Mouse (Mus musculus): ENCODE data around the gene Hint1. TPM values are rescaled to one million over a fixed set of nuclear protein-coding genes. Genes with fewer than 3 reads are reported as not detected.

The Hint1 gene
- total and polyA plus RNA-seq, 3 experiments = 854 to 1,228 (median 1,034) TPM

GRCm38 (mm10) chr11:54839696-54840095 is 26.5 kb upstream of the Hint1 start:
- no peak overlapping the region for H3K4me2 ChIP-seq (ENCODE audit: insufficient read depth, low read depth, poor library complexity, severe bottlenecking)
- H3K79me2 ChIP-seq (replicated peaks; ENCODE audit: control insufficient read depth, extremely low read depth, insufficient read depth, poor library complexity, severe bottlenecking) = no peaks in the 10 kb centered on the region
- TF ChIP-seq UBTF (IDR thresholded peaks at IDR 0.05; ENCODE audit: low read depth, low read length) = no peak
- TF ChIP-seq CTCF (conservative IDR thresholded peaks at IDR 0.05 in 1 of 2, IDR thresholded peaks at IDR 0.05 in 1 of 2; ENCODE audit: low read depth in 2 of 2, low read length in 2 of 2) = 0 out of 4 replicates have a peak, but pooled peaks of 1 of the 2 experiments have one; percentile 21
- no peak overlapping the region for H3K27ac ChIP-seq (ENCODE audit: insufficient read depth, low read depth)
- H3K9ac ChIP-seq (ENCODE audit: insufficient read depth, low read depth) = no peak overlapping the region
- H3K4me3 ChIP-seq (replicated peaks in 1 of 3; ENCODE audit: low read depth in 2 of 3, low read length in 2 of 3, poor library complexity in 1 of 3) = no peak overlapping the region
- H3K27me3 ChIP-seq (replicated peaks) = no peaks in the 10 kb centered on the region
- in situ Hi-C loops (cut with MboI; ENCODE audit: low pct_ligation_motif_present, low pct_unique_long_range_greater_than_20kb, low sequenced_read_pairs) (no loop called here), dilution Hi-C loops (cut with MboI; ENCODE audit: extremely low pct_ligation_motif_present, extremely low pct_unique_long_range_greater_than_20kb, low sequenced_read_pairs) (no loop called here)
- peaks cover 8 to 36% of the 10 kb centered on the region in 2 experiments for H3K36me3 ChIP-seq (replicated peaks in 1 of 2; ENCODE audit: control insufficient read depth in 1 of 2, insufficient read depth in 1 of 2, low read length in 1 of 2)
- H3K4me1 ChIP-seq (ENCODE audit: control insufficient read depth in 1 of 2, insufficient read depth in 2 of 2) = no peaks in the 10 kb centered on the region
- no peak for DNase-seq (ENCODE audit: extremely low read depth)
- peaks cover 6% of the 10 kb centered on the region for H3K9me3 ChIP-seq (replicated peaks; ENCODE audit: low read length)

- Histone ChIP-seq H3K4me1 (ENCODE audit: control insufficient read depth in 1 of 2, insufficient read depth in 2 of 2) (no peaks in the 10 kb centered on the region), H3K9me3 (replicated peaks; ENCODE audit: low read length) (peaks cover 6% of the 10 kb centered on the region), H3K9ac (ENCODE audit: insufficient read depth, low read depth) (no peak overlapping the region), H3K4me2 (ENCODE audit: insufficient read depth, low read depth, poor library complexity, severe bottlenecking) (no peak overlapping the region), H3K36me3 (replicated peaks in 1 of 2; ENCODE audit: control insufficient read depth in 1 of 2, insufficient read depth in 1 of 2, low read length in 1 of 2) (peaks cover 12 to 47% of the 10 kb centered on the region in 2 experiments), H3K79me2 (replicated peaks; ENCODE audit: control insufficient read depth, extremely low read depth, insufficient read depth, poor library complexity, severe bottlenecking) (no peaks in the 10 kb centered on the region), H3K27ac (ENCODE audit: insufficient read depth, low read depth) (no peak overlapping the region), H3K4me3 (replicated peaks in 1 of 3; ENCODE audit: low read depth in 2 of 3, low read length in 2 of 3, poor library complexity in 1 of 3) (no peak overlapping the region), H3K27me3 (replicated peaks) (no peaks in the 10 kb centered on the region)
- dilution Hi-C loops (cut with MboI; ENCODE audit: extremely low pct_ligation_motif_present, extremely low pct_unique_long_range_greater_than_20kb, low sequenced_read_pairs) (no loop called here), in situ Hi-C loops (cut with MboI; ENCODE audit: low pct_ligation_motif_present, low pct_unique_long_range_greater_than_20kb, low sequenced_read_pairs) (no loop called here)
- TF ChIP-seq NELFE (IDR thresholded peaks at IDR 0.05; ENCODE audit: low read depth, low read length) = no peak
- no peak for TF ChIP-seq TBP (conservative IDR thresholded peaks at IDR 0.05; ENCODE audit: low read depth, low read length)
- DNase-seq (ENCODE audit: extremely low read depth) = no peak
Measured at GRCm38 (mm10) chr11:54840891-54841290, 25.3 kb upstream of the Hint1 start.

GRCm38 (mm10) chr11:54844424-54844823 is 21.8 kb upstream of the Hint1 start:
- dilution Hi-C loops (cut with MboI; ENCODE audit: extremely low pct_ligation_motif_present, extremely low pct_unique_long_range_greater_than_20kb, low sequenced_read_pairs) = no loop called here
- H3K9me3 ChIP-seq (replicated peaks; ENCODE audit: low read length) = peaks cover 6% of the 10 kb centered on the region

GRCm38 (mm10) chr11:54844959-54845358 is 21.2 kb upstream of the Hint1 start:
- Histone ChIP-seq H3K4me3 (replicated peaks in 1 of 3; ENCODE audit: low read depth in 2 of 3, low read length in 2 of 3, poor library complexity in 1 of 3) (no peak overlapping the region), H3K9me3 (replicated peaks; ENCODE audit: low read length) (peaks cover 3% of the 10 kb centered on the region), H3K4me1 (ENCODE audit: control insufficient read depth in 1 of 2, insufficient read depth in 2 of 2) (no peaks in the 10 kb centered on the region), H3K9ac (ENCODE audit: insufficient read depth, low read depth) (no peak overlapping the region), H3K79me2 (replicated peaks; ENCODE audit: control insufficient read depth, extremely low read depth, insufficient read depth, poor library complexity, severe bottlenecking) (no peaks in the 10 kb centered on the region), H3K27me3 (replicated peaks) (no peaks in the 10 kb centered on the region), H3K4me2 (ENCODE audit: insufficient read depth, low read depth, poor library complexity, severe bottlenecking) (no peak overlapping the region), H3K27ac (ENCODE audit: insufficient read depth, low read depth) (no peak overlapping the region), H3K36me3 (replicated peaks in 1 of 2; ENCODE audit: control insufficient read depth in 1 of 2, insufficient read depth in 1 of 2, low read length in 1 of 2) (peaks cover 15 to 65% of the 10 kb centered on the region in 2 experiments)
- in situ Hi-C loops (cut with MboI; ENCODE audit: low pct_ligation_motif_present, low pct_unique_long_range_greater_than_20kb, low sequenced_read_pairs) = no loop called here
- no peak for TF ChIP-seq BHLHE40 (IDR thresholded peaks at IDR 0.05; ENCODE audit: low read depth, low read length)
- no peak for TF ChIP-seq ZNF384 (IDR thresholded peaks at IDR 0.05; ENCODE audit: low read depth, low read length)
- TF ChIP-seq NRF1 (IDR thresholded peaks at IDR 0.05; ENCODE audit: low read depth, low read length) = no peak
- no peak for TF ChIP-seq JUND (conservative IDR thresholded peaks at IDR 0.05; ENCODE audit: low read depth, low read length)
- no peak for TF ChIP-seq ZC3H11A (IDR thresholded peaks at IDR 0.05; ENCODE audit: low read depth, low read length)
- TF ChIP-seq E2F4 (IDR thresholded peaks at IDR 0.05; ENCODE audit: insufficient replicate concordance, low read depth, low read length) = no peak
- TF ChIP-seq KAT2A (IDR thresholded peaks at IDR 0.05; ENCODE audit: insufficient replicate concordance, low read length) = no peak
- TF ChIP-seq USF1 (IDR thresholded peaks at IDR 0.05; ENCODE audit: low read depth, low read length) = no peak
- no peak for TF ChIP-seq IRF4 (IDR thresholded peaks at IDR 0.05; ENCODE audit: low read depth, low read length)
- no peak for TF ChIP-seq PAX5 (IDR thresholded peaks at IDR 0.05; ENCODE audit: low read length)
- TF ChIP-seq ZKSCAN1 (IDR thresholded peaks at IDR 0.05; ENCODE audit: borderline replicate concordance, low read depth, low read length) = no peak
- dilution Hi-C loops (cut with MboI; ENCODE audit: extremely low pct_ligation_motif_present, extremely low pct_unique_long_range_greater_than_20kb, low sequenced_read_pairs) = no loop called here
- DNase-seq (ENCODE audit: extremely low read depth) = no peak

More at GRCm38 (mm10) chr11:54844424-54844823, 21.8 kb upstream of the Hint1 start:
- no peaks in the 10 kb centered on the region for H3K4me1 ChIP-seq (ENCODE audit: control insufficient read depth in 1 of 2, insufficient read depth in 2 of 2)
- H3K4me3 ChIP-seq (replicated peaks in 1 of 3; ENCODE audit: low read depth in 2 of 3, low read length in 2 of 3, poor library complexity in 1 of 3) = no peak overlapping the region
- no peak overlapping the region for H3K9ac ChIP-seq (ENCODE audit: insufficient read depth, low read depth)
- H3K27ac ChIP-seq (ENCODE audit: insufficient read depth, low read depth) = no peak overlapping the region
- DNase-seq (ENCODE audit: extremely low read depth) = no peak
- no peak overlapping the region for H3K4me2 ChIP-seq (ENCODE audit: insufficient read depth, low read depth, poor library complexity, severe bottlenecking)
- TF ChIP-seq CHD2 (IDR thresholded peaks at IDR 0.05; ENCODE audit: low read length) (no peak), UBTF (IDR thresholded peaks at IDR 0.05; ENCODE audit: low read depth, low read length) (no peak), JUND (conservative IDR thresholded peaks at IDR 0.05; ENCODE audit: low read depth, low read length) (no peak)
- H3K79me2 ChIP-seq (replicated peaks; ENCODE audit: control insufficient read depth, extremely low read depth, insufficient read depth, poor library complexity, severe bottlenecking) = no peaks in the 10 kb centered on the region
- peaks cover 15 to 65% of the 10 kb centered on the region in 2 experiments for H3K36me3 ChIP-seq (replicated peaks in 1 of 2; ENCODE audit: control insufficient read depth in 1 of 2, insufficient read depth in 1 of 2, low read length in 1 of 2)
- no peaks in the 10 kb centered on the region for H3K27me3 ChIP-seq (replicated peaks)
- in situ Hi-C loops (cut with MboI; ENCODE audit: low pct_ligation_motif_present, low pct_unique_long_range_greater_than_20kb, low sequenced_read_pairs) = no loop called here

Data from CH12.LX (cell line).